Mouse (Mus musculus) midbrain, embryonic 13.5 days (tissue): ENCODE measurements at regions not wholly inside any gene's neighbourhood (a gene's known extent, or its start where the extent isn't known, plus 50 kb on each side); places are given as distances from the start of the nearest gene placed in this dataset.

Experiments used
- ATAC-seq: fragments of 200-750 bp; cut with Nextera tagmentation; 2 replicates; pipeline ENCODE4 v1.8.0; 2017; ENCODE audit warnings: mild to moderate bottlenecking, moderate TSS enrichment, moderate library complexity
- H3K27ac ChIP-seq: fragments of 300-500 bp; sonication (generic); 2 replicates; pipeline ENCODE4 v1.5.1; 2015; ENCODE audit warnings: inconsistent platforms, mild to moderate bottlenecking, moderate library complexity
- H3K27me3 ChIP-seq: fragments of 300-500 bp; sonication (generic); 2 replicates; pipeline ENCODE4 v1.6.1; 2015; ENCODE audit warnings: mild to moderate bottlenecking, inconsistent platforms
- H3K36me3 ChIP-seq: fragments of 300-500 bp; sonication (generic); 2 replicates; pipeline ENCODE4 v1.6.1; 2015; ENCODE audit warnings: mild to moderate bottlenecking, inconsistent platforms
- H3K4me1 ChIP-seq: fragments of 300-500 bp; sonication (generic); replicated peaks from 2 replicates; pipeline ENCODE4 v1.6.1; 2015; ENCODE audit warnings: inconsistent platforms
- H3K4me2 ChIP-seq: fragments of 300-500 bp; sonication (generic); replicated peaks from 2 replicates; pipeline ENCODE4 v1.6.1; 2015; ENCODE audit warnings: moderate library complexity, mild to moderate bottlenecking, inconsistent platforms
- H3K4me3 ChIP-seq: fragments of 300-500 bp; sonication (generic); replicated peaks from 2 replicates; pipeline ENCODE4 v1.5.1; 2015; ENCODE audit warnings: mild to moderate bottlenecking, inconsistent platforms
- H3K9ac ChIP-seq: fragments of 300-500 bp; sonication (generic); replicated peaks from 2 replicates; pipeline ENCODE4 v1.6.1; 2015; ENCODE audit warnings: mild to moderate bottlenecking, inconsistent platforms
- H3K9me3 ChIP-seq: fragments of 300-500 bp; sonication (generic); 2 replicates; pipeline ENCODE4 v1.6.1; 2016; ENCODE audit warnings: mild to moderate bottlenecking, inconsistent platforms
- WGBS: fragments of 180-500 bp; shearing (Covaris S2); methylation state at CpG from one replicate; pipeline ENCODE4 v1.1.7; 2015; 5-methylcytosine and 5-hydroxymethylcytosine counted together

- 90% methylated on average over 2 of the region's 2 CpGs for WGBS
- no peaks in the 10 kb centered on the region for H3K9me3 ChIP-seq
- no peak overlapping the region for H3K27ac ChIP-seq
- no peak for ATAC-seq
- H3K36me3 ChIP-seq = no peaks in the 10 kb centered on the region
- no peak overlapping the region for H3K4me3 ChIP-seq
- H3K4me1 ChIP-seq = no peaks in the 10 kb centered on the region
- H3K9ac ChIP-seq = no peak overlapping the region
- no peak overlapping the region for H3K4me2 ChIP-seq
- H3K27me3 ChIP-seq = no peaks in the 10 kb centered on the region
Measured at GRCm38 (mm10) chr10:44930796-44931195, 136.2 kb upstream of the Prep start.

DNA sequence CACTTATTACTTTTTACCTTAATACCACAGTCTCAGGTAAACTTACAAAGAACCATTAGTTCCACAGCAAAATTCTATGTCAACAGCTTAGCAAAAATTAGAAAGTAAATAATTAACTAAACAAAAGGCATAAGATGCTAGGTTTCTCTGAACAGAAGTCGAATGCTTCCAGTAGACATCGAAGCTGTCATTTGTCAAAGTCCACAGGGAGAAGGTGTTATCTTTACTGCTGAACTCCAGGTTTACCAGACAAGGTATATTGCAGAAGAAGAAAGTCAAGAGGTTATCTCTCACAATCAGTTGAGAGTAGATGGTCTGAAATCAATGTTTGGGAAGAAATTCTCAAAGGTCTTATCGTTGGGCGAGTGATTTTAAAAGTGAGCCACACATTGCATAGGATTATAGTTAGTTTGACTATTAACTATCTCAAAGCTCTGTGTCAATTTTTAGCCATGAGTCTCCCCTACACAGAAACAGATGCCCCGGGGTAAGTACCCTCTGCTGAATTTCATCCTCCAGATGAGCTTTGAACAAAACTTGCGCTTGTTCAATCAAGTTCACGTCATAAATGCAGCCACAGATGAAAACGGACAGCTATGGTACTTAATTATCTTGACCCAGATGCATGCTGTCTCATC is 153.1 kb upstream of the Prep start:
- 94% methylated on average over 8 of the region's 8 CpGs for WGBS
- Histone ChIP-seq H3K4me3 (no peak overlapping the region), H3K9ac (no peak overlapping the region), H3K4me2 (no peak overlapping the region), H3K9me3 (no peaks in the 10 kb centered on the region), H3K27ac (no peak overlapping the region), H3K27me3 (no peaks in the 10 kb centered on the region), H3K4me1 (no peaks in the 10 kb centered on the region), H3K36me3 (no peaks in the 10 kb centered on the region)
- ATAC-seq = no peak

- Histone ChIP-seq H3K4me1 (no peaks in the 10 kb centered on the region), H3K9me3 (0 out of 2 replicates have a peak, but pooled peaks cover 6% of the 10 kb centered on the region), H3K27me3 (no peaks in the 10 kb centered on the region), H3K4me2 (no peak overlapping the region), H3K9ac (no peak overlapping the region), H3K36me3 (no peaks in the 10 kb centered on the region), H3K4me3 (no peak overlapping the region), H3K27ac (no peak overlapping the region)
- 93% methylated on average over 4 of the region's 4 CpGs for WGBS
- ATAC-seq = no peak
Measured at GRCm38 (mm10) chr10:44904520-44904919, 162.5 kb upstream of the Prep start.

GRCm38 (mm10) chr10:44901203-44901602 is 165.8 kb upstream of the Prep start:
- ATAC-seq = no peak
- WGBS = 73% methylated on average over 2 of the region's 2 CpGs
- no peak overlapping the region for H3K27ac ChIP-seq
- no peaks in the 10 kb centered on the region for H3K4me1 ChIP-seq
- 0 out of 2 replicates have a peak, but pooled peaks cover 6% of the 10 kb centered on the region for H3K9me3 ChIP-seq
- H3K4me3 ChIP-seq = no peak overlapping the region
- H3K9ac ChIP-seq = no peak overlapping the region
- no peaks in the 10 kb centered on the region for H3K27me3 ChIP-seq
- no peak overlapping the region for H3K4me2 ChIP-seq
- no peaks in the 10 kb centered on the region for H3K36me3 ChIP-seq

GRCm38 (mm10) chr10:44892124-44892523 is 174.9 kb upstream of the Prep start:
- Histone ChIP-seq H3K36me3 (no peaks in the 10 kb centered on the region), H3K9me3 (no peaks in the 10 kb centered on the region), H3K27me3 (no peaks in the 10 kb centered on the region), H3K4me3 (no peak overlapping the region), H3K9ac (no peak overlapping the region), H3K4me2 (no peak overlapping the region), H3K27ac (no peak overlapping the region), H3K4me1 (peaks cover 6% of the 10 kb centered on the region)
- 65% methylated on average over 6 of the region's 6 CpGs for WGBS
- no peak for ATAC-seq

- no peak overlapping the region for H3K9ac ChIP-seq
- no peaks in the 10 kb centered on the region for H3K9me3 ChIP-seq
- no peak overlapping the region for H3K27ac ChIP-seq
- no peaks in the 10 kb centered on the region for H3K36me3 ChIP-seq
- H3K27me3 ChIP-seq = no peaks in the 10 kb centered on the region
- ATAC-seq = peak; percentile 92
- H3K4me2 ChIP-seq = peak overlapping the region; percentile 26; the same call in 1 of the 2 replicates
- H3K4me3 ChIP-seq = no peak overlapping the region
- 28% methylated on average over 14 of the region's 14 CpGs for WGBS
- peaks cover 10% of the 10 kb centered on the region for H3K4me1 ChIP-seq
Measured at GRCm38 (mm10) chr10:44887081-44887683, 179.8 kb upstream of the Prep start.

DNA sequence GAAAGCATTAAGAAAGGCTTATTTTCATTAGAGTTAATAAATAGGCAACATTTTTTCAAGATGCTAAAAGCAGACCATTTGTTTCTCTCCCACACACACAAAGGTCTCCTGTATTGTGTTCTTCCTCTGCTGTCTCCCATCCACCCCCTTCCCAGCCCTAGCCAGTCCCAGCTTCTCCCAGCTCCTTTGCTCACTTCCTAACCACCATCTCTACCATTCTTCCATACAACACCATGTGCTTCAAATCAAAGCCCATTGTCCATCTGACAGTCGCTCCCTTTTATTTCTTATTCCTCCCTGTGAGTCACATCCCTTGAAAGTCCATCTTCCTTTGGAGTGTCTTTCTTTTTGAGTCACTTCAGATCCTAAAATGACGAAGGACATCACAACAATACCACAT is 185.0 kb upstream of the Prep start:
- ATAC-seq = no peak
- peaks cover 2% of the 10 kb centered on the region for H3K4me1 ChIP-seq
- no peaks in the 10 kb centered on the region for H3K27me3 ChIP-seq
- no peaks in the 10 kb centered on the region for H3K9me3 ChIP-seq
- 75% methylated on average over 2 of the region's 2 CpGs for WGBS
- no peaks in the 10 kb centered on the region for H3K36me3 ChIP-seq
- H3K4me2 ChIP-seq = no peak overlapping the region
- no peak overlapping the region for H3K4me3 ChIP-seq
- no peak overlapping the region for H3K9ac ChIP-seq
- H3K27ac ChIP-seq = no peak overlapping the region

- ATAC-seq = no peak
- H3K9me3 ChIP-seq = no peaks in the 10 kb centered on the region
- no peak overlapping the region for H3K4me3 ChIP-seq
- H3K4me2 ChIP-seq = no peak overlapping the region
- 93% methylated on average over 9 of the region's 9 CpGs for WGBS
- H3K27me3 ChIP-seq = no peaks in the 10 kb centered on the region
- no peak overlapping the region for H3K27ac ChIP-seq
- H3K36me3 ChIP-seq = no peaks in the 10 kb centered on the region
- H3K9ac ChIP-seq = no peak overlapping the region
- H3K4me1 ChIP-seq = no peaks in the 10 kb centered on the region
Measured at GRCm38 (mm10) chr10:44877076-44877663, 189.8 kb upstream of the Prep start.

GRCm38 (mm10) chr10:44873642-44874285 is 193.2 kb upstream of the Prep start:
- WGBS = 83% methylated on average over 5 of the region's 5 CpGs
- ATAC-seq = no peak

DNA sequence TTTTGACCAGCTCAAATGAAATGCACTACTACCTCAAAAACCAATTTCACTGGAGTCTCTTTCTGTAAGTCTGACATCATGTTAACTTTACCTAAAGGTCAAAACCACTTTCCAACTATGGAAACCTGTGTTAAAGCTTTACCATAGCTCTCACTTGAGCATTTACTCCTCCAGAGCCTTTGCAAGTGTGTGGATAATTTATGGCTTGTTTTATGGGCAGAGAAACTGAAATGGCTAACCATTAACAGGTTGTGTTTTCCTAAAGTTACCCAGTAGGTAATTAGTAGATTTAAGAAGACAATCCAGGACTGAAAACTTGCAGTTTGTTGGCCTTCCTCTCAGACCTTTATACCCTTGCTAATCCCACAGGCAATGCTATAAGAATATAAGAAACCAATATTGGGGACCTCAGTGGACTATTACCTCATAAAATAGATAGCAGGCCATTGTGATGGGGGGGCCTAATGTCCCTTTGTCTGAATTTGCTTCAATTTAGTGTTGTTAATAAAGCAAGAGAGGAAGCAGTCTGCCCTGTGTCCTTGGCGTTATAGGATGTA is 202.7 kb upstream of the Prep start:
- 80% methylated on average over 1 of the region's 1 CpGs for WGBS

More at GRCm38 (mm10) chr10:44873642-44874285, 193.2 kb upstream of the Prep start:
- no peaks in the 10 kb centered on the region for H3K36me3 ChIP-seq
- H3K4me3 ChIP-seq = no peak overlapping the region
- no peak overlapping the region for H3K9ac ChIP-seq
- no peak overlapping the region for H3K4me2 ChIP-seq
- H3K27me3 ChIP-seq = no peaks in the 10 kb centered on the region
- no peaks in the 10 kb centered on the region for H3K4me1 ChIP-seq
- no peak overlapping the region for H3K27ac ChIP-seq
- no peaks in the 10 kb centered on the region for H3K9me3 ChIP-seq

DNA sequence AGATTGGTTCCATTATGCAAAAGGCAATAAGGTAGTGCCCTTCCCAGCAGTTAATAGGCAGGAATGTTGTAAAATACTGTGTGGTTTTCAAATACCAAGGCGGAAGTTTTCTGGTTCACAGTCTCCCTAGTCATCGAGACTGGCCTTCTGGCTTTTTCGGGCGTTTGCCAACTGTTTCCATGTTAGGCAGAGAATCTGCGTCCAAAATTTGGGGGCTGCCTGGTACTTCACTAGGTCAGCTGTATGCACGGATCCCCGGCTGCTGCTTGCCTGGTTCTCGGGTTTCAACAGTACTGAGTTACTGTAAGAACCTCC is 204.7 kb upstream of the Prep start:
- H3K9ac ChIP-seq = no peak overlapping the region
- H3K36me3 ChIP-seq = no peaks in the 10 kb centered on the region
- no peaks in the 10 kb centered on the region for H3K27me3 ChIP-seq
- no peaks in the 10 kb centered on the region for H3K9me3 ChIP-seq
- H3K4me2 ChIP-seq = no peak overlapping the region
- no peak for ATAC-seq
- 80% methylated on average over 8 of the region's 8 CpGs for WGBS
- no peaks in the 10 kb centered on the region; the same call in 1 of the 2 replicates for H3K4me1 ChIP-seq
- no peak overlapping the region for H3K4me3 ChIP-seq
- no peak overlapping the region for H3K27ac ChIP-seq

More for the DNA sequence above, 202.7 kb upstream of the Prep start:
- no peaks in the 10 kb centered on the region for H3K9me3 ChIP-seq
- no peak overlapping the region for H3K27ac ChIP-seq
- no peak for ATAC-seq
- H3K4me2 ChIP-seq = no peak overlapping the region
- no peaks in the 10 kb centered on the region for H3K4me1 ChIP-seq
- H3K9ac ChIP-seq = no peak overlapping the region
- H3K4me3 ChIP-seq = no peak overlapping the region
- H3K36me3 ChIP-seq = no peaks in the 10 kb centered on the region
- no peaks in the 10 kb centered on the region for H3K27me3 ChIP-seq

- no peaks in the 10 kb centered on the region for H3K27me3 ChIP-seq
- ATAC-seq = no peak
- WGBS = 91% methylated on average over 10 of the region's 10 CpGs
- H3K4me1 ChIP-seq = no peaks in the 10 kb centered on the region; the same call in 1 of the 2 replicates
- no peak overlapping the region for H3K27ac ChIP-seq
- H3K4me3 ChIP-seq = no peak overlapping the region
- H3K9ac ChIP-seq = no peak overlapping the region
- H3K36me3 ChIP-seq = no peaks in the 10 kb centered on the region
- H3K4me2 ChIP-seq = no peak overlapping the region
- H3K9me3 ChIP-seq = no peaks in the 10 kb centered on the region
Measured at GRCm38 (mm10) chr10:44861671-44862359, 205.2 kb upstream of the Prep start.
